Mouse (Mus musculus) forebrain, embryonic 11.5 days (tissue): ENCODE measurements around the gene Scgb2a2. TPM values are rescaled to one million over a fixed set of nuclear protein-coding genes. Genes with fewer than 3 reads are reported as not detected.

ENCODE experiments used
- microRNA-seq: library from miRNA; unstranded; fragments of <30 nt; microRNA quantifications from one replicate; pipeline ENCODE4, GENCODE M21; 2016; ENCODE audit not compliant: insufficient number of aligned reads
- polyA plus RNA-seq: library from polyadenylated mRNA; unstranded; fragments of >200 nt; fragmentation: Nextera tagmentation; extraction: Ambion mirVana; gene quantifications from 2 replicates; pipeline ENCODE4 v1.2.1, GENCODE M21; 2014

The Scgb2a2 gene
- polyA plus RNA-seq, 1 experiment from 2014 or later = not detected

Small RNA genes within 50 kb of the gene (microRNA-seq; reads per million reads assigned to microRNA genes)
- not detected for gene Gm22369

Other genes with a start within 250 kb of the Scgb2a2 start
- gene Incenp, start 52.0 kb downstream of the Scgb2a2 start, polyA plus RNA-seq = 128 and 133 TPM in 2 replicates
- 1,254 and 1,333 TPM in 2 replicates for gene Fth1, start 133.0 kb downstream of the Scgb2a2 start, polyA plus RNA-seq
- 0.92 and 1.5 TPM in 2 replicates for gene Best1, start 154.1 kb downstream of the Scgb2a2 start, polyA plus RNA-seq
- gene Rab3il1, start 154.1 kb downstream of the Scgb2a2 start, polyA plus RNA-seq = 34.5 and 35.1 TPM in 2 replicates
- 5.9 and 6.1 TPM in 2 replicates for gene Fads3, start 194.0 kb downstream of the Scgb2a2 start, polyA plus RNA-seq